Mouse (Mus musculus) adipose tissue, adult 10 weeks (tissue): ENCODE data around the gene Cst6. TPM values are rescaled to one million over a fixed set of nuclear protein-coding genes. Genes with fewer than 3 reads are reported as not detected.

ENCODE experiments used
- polyA plus RNA-seq: library from polyadenylated mRNA; stranded (reverse); fragments of 350-450 nt; fragmentation: Illumina TruSeq; extraction: RNeasy Lipid Tissue Mini Kit (QIAGEN cat#74804); gene quantifications from one replicate; pipeline ENCODE4 v1.2.3, GENCODE M21; 2014; ENCODE audit warnings: low read depth, low replicate concordance

Gene Cst6
- 11.8 TPM for polyA plus RNA-seq

DNA sequence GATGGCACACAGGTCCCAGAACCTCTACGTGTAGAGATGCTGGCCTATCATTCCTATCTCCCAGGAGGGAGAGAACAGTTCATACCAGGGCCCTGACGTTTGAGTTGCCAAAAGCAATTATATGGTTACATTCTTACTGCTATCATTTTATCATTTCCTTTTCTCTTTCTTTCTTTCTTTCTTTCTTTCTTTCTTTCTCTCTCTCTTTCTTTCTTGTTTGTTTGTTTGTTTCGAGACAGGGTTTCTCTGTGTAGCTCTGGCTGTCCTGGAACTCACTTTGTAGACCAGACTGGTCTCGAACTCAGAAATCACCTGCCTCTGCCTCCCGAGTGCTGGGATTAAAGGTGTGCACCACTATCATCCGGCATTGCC, at the start of gene Cst6:
TSS of gene Cst6 (minus strand) at position 73 of the 372 bp plus-strand sequence.

DNA sequence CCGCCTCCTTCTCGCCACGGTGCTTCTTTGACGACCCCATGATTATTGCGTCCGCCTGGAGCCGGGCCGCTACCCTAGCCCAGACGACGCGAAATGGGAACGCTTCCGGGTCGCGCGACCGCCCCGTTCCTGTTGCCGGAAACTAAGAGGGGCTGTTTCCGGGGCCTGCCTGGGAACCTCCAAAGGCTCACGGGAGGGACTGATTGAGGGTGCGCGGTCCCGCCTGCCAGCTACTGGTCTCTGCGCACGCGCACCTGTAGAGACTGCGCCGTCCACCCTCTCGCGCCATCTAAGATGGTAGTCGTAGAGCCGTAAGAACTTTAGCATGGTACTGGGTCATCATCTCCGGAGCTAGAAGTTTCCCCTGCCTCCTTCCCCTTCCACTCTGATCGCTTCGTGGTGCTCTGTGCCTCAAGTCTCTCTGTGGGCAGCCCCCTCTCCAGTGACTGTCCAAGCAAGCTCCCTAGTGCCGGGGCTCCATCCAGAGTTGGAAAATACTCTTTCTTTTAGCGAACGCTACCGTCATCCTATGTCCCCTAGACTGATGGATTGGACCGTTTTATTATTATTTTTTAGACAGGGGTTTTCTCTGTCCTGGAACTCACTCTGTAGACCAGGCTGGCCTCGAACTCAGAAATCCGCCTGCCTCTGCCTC, 39.3 kb upstream of the Cst6 start, which contains the start of gene Sart1:
TSS of gene Sart1 (minus strand) at position 116 of the 655 bp plus-strand sequence.

DNA sequence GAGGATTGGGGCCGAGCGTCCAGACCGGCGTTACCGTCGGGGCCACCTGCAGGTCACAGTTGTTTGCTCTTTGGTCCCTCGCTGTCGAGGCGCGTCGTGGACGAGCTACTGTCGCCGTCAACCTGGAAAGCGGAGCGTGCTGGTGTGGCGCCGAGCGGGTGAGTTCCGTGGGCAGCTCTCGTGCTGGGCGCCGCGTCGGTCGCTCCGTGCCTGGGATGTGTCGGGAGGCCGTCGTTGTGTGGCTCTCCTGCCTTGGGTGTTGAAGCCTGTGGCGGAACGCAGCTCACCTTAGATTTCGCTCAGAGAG, 17.6 kb upstream of the Cst6 start, which contains the start of gene Banf1:
TSS of gene Banf1 (minus strand) at position 116 of the 307 bp plus-strand sequence.

DNA sequence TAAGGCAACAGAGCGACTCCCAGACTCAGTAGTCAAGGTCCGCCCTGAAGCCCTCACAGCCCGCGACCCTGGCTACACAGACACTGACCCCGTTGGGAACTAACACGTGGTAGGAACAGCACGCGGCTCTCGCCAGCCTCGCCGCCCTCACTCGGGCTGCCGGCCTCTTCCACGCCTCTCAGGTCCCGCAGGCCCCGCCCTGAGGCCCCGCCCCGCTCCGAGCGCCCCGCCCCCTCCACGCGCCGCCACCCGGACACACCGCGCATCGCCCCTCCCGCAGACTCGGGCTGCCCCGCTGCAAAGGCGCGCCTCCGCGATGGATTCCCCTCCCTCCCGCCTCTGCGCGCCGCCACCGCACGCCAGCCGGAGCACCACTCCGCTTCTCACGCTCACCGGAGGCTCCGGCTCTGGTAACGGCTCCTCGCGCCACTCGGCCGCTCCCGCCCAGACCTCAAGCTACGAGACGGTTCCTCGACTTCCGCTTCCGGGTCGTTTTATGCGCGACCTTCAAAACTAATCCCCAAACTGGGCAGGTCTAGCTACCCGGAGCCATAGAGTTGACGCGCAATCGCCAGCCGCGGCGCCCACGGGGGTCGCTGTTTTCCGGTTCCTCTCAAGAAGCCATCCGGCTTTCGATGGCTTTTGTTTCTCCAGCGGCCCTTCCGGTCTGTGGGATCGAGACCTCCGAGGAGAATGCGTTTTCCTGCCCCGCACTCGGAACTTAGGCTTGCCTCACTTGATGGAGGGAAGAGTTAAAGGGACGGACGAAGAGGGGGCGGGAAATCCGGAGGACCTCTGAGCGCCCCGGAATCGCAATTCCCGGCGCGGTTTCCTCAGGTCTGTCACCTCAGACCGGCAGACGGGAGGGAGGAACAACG, 17.0 kb upstream of the Cst6 start, which contains the start of gene Eif1ad:
TSS of gene Eif1ad (plus strand) at position 567 of the 878 bp plus-strand sequence.

DNA sequence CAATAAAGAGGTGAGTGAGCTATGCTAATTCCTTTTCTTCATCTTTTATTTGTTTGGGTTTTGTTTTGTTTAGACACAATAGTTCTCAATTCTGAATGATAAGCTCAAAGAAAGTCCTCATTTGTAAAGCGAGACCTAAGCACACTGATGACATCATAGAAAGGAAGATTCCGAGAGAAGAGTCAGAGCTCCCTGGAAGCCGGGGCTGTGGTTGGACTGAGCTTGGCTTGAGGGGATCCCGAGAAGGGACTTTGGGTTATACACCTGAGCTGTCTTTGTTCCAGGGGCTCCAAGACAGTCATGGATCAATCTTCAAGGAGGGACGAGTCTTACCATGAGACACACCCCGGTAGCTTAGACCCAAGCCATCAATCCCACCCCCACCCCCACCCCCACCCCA, 13.9 kb downstream of the Cst6 start, which contains the start of gene Catsper1:
TSS of gene Catsper1 (plus strand) at position 301 of the 400 bp plus-strand sequence.

DNA sequence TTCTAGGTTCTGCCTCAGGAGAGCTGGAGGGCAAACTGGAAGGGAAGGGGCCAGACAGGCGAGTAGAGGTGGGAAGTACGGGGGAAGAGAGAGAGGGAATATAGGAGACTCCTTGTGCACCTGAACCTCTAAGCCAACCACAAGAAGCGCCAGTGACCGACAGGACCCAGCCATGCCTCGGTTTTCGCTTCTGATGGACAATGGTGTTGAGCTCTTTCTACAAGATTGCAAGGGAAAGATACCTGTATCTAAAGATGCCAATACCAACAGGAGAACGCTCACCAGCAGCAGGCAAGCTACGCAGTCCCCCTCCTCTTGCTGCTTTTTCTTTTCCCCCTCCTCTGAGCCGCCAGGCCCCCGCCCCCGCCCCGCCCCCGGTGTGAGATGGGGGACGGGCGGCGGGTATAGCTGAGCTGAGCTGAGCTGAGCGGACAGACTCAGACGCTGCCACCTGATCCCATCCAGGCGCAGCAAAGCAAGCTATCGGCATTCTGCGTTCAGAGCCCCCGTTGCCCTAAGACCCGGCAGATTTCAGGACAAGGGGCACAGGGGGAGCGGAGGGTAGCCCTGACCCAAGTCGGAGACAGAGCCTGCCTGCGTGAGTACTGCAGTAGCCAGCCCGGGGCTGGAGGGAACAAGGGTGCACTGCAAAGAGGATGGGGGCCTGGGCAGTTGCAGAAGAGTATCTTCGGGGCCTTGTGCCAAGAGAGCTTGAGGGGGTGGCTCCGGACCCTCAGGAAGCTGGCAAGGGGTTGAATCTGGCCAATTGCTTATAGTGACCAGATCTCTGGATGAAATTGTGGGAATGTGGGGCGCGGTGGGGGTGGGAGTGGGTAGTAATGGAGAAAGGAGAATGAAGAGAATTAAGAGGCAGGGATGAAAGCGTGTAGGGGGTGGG, 51.2 kb downstream of the Cst6 start, which contains the start of gene Gal3st3:
TSS of gene Gal3st3 (plus strand) at position 429 of the 898 bp plus-strand sequence.

DNA sequence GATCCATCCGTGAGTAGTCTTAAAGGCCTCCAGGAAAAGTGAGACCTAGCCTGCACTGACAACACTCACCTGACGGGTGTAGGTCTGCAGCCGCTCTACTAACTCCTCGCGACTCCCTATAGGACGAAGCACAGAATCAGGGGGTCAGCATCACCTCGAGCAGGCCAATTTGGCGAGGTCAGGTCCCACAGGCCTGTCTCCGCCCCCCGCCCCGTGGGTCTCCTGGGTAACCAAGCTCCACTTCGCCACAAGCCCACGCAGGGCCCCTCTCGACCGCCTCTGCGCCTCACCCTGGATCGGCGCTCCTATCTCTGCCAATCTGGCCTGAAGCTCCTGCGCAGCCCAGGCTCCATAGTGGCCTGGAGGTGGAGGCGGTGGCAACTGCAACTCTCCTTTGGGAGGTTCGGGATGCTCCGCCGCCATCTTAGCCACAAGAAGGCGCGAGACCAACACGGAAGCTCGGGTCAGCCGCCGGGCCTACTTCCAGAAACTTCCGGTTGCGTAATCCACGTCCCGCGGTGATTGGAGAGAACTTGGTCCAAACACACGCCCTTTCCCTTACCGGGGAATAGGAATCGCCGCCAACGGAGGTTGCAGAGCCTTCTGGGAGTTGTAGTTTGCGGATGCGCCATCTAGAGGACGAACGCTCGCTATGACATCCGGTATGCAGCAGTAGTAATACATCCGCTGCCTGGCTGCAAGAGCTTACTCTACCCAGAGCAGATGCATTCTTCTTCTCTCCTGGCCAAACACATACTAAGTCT, 54.2 kb downstream of the Cst6 start, which contains the start of gene Sf3b2:
TSS of gene Sf3b2 (minus strand) at position 484 of the 764 bp plus-strand sequence.

Other genes starting within 250 kb of the Cst6 start
- 160 TPM for gene Rab1b, start 242.5 kb downstream of the Cst6 start, polyA plus RNA-seq
- 29.1 TPM for gene Klc2, start 231.0 kb downstream of the Cst6 start, polyA plus RNA-seq
- 21.5 TPM for gene Pacs1, start 76.5 kb downstream of the Cst6 start, polyA plus RNA-seq
- 105 TPM for gene Sf3b2, start 54.1 kb downstream of the Cst6 start, polyA plus RNA-seq
- gene Gal3st3, start 51.2 kb downstream of the Cst6 start, polyA plus RNA-seq = 0.60 TPM
- gene Catsper1, start 13.8 kb downstream of the Cst6 start, polyA plus RNA-seq = 2.0 TPM
- 22.2 TPM for gene Eif1ad, start 17.2 kb upstream of the Cst6 start, polyA plus RNA-seq
- 85.8 TPM for gene Banf1, start 17.6 kb upstream of the Cst6 start, polyA plus RNA-seq
- gene Sart1, start 39.1 kb upstream of the Cst6 start, polyA plus RNA-seq = 49.0 TPM
- 4.2 TPM for gene Tsga10ip, start 53.0 kb upstream of the Cst6 start, polyA plus RNA-seq
- gene Drap1, start 75.4 kb upstream of the Cst6 start, polyA plus RNA-seq = 252 TPM
- gene AI837181, start 75.6 kb upstream of the Cst6 start, polyA plus RNA-seq = 45.5 TPM
- 0.51 TPM for gene Fosl1, start 98.0 kb upstream of the Cst6 start, polyA plus RNA-seq
- gene Ccdc85b, start 108.3 kb upstream of the Cst6 start, polyA plus RNA-seq = 7.1 TPM
- 53.3 TPM for gene Fibp, start 111.0 kb upstream of the Cst6 start, polyA plus RNA-seq
- 1.5 TPM for gene Ctsw, start 118.9 kb upstream of the Cst6 start, polyA plus RNA-seq
- gene Efemp2, start 124.4 kb upstream of the Cst6 start, polyA plus RNA-seq = 41.4 TPM
- 45.1 TPM for gene Mus81, start 138.8 kb upstream of the Cst6 start, polyA plus RNA-seq
- gene Cfl1, start 140.9 kb upstream of the Cst6 start, polyA plus RNA-seq = 533 TPM
- gene 1700020D05Rik, start 154.2 kb upstream of the Cst6 start, polyA plus RNA-seq = 6.2 TPM
- 18.9 TPM for gene Snx32, start 161.0 kb upstream of the Cst6 start, polyA plus RNA-seq
- gene Ovol1, start 211.1 kb upstream of the Cst6 start, polyA plus RNA-seq = 2.1 TPM
- 5.9 TPM for gene Ap5b1, start 218.5 kb upstream of the Cst6 start, polyA plus RNA-seq